Mouse (Mus musculus) neural tube, embryonic 13.5 days (tissue): ENCODE results near the gene Phkg1. TPM values are rescaled to one million over a fixed set of nuclear protein-coding genes. Genes with fewer than 3 reads are reported as not detected.

ENCODE experiments used
- ATAC-seq: fragments of 200-750 bp; cut with Nextera tagmentation; 2 replicates; pipeline ENCODE4 v1.8.0; 2017; ENCODE audit warnings: low read depth, mild to moderate bottlenecking, moderate TSS enrichment, moderate library complexity
- H3K27ac ChIP-seq: fragments of 300-500 bp; sonication (generic); replicated peaks from 2 replicates; pipeline ENCODE4 v1.5.1; 2015; ENCODE audit warnings: moderate library complexity, mild to moderate bottlenecking, inconsistent platforms
- H3K27me3 ChIP-seq: fragments of 300-500 bp; sonication (generic); 2 replicates; pipeline ENCODE4 v1.6.1; 2015; ENCODE audit warnings: mild to moderate bottlenecking, inconsistent platforms
- H3K36me3 ChIP-seq: fragments of 300-500 bp; sonication (generic); 2 replicates; pipeline ENCODE4 v1.6.1; 2015; ENCODE audit warnings: mild to moderate bottlenecking, inconsistent platforms
- H3K4me1 ChIP-seq: fragments of 300-500 bp; sonication (generic); replicated peaks from 2 replicates; pipeline ENCODE4 v1.6.1; 2015; ENCODE audit warnings: inconsistent platforms
- H3K4me2 ChIP-seq: fragments of 300-500 bp; sonication (generic); 2 replicates; pipeline ENCODE4 v1.6.1; 2015; ENCODE audit warnings: inconsistent platforms, mild to moderate bottlenecking, moderate library complexity
- H3K4me3 ChIP-seq: fragments of 300-500 bp; sonication (generic); 2 replicates; pipeline ENCODE4 v1.5.1; 2015; ENCODE audit warnings: mild to moderate bottlenecking, inconsistent platforms
- H3K9ac ChIP-seq: fragments of 300-500 bp; sonication (generic); 2 replicates; pipeline ENCODE4 v1.6.1; 2015; ENCODE audit warnings: moderate library complexity, mild to moderate bottlenecking, inconsistent platforms
- H3K9me3 ChIP-seq: fragments of 300-500 bp; sonication (generic); 2 replicates; pipeline ENCODE4 v1.6.1; 2016; ENCODE audit warnings: inconsistent platforms
- WGBS: fragments of 180-500 bp; shearing (Covaris S2); methylation state at CpG from one replicate; pipeline ENCODE4 v1.1.7; 2015; 5-methylcytosine and 5-hydroxymethylcytosine counted together
- polyA plus RNA-seq: library from polyadenylated mRNA; unstranded; fragments of >200 nt; fragmentation: Nextera tagmentation; extraction: Ambion mirVana; gene quantifications from 2 replicates; pipeline ENCODE4 v1.2.1, GENCODE M21; 2015

Gene Phkg1
- polyA plus RNA-seq, 1 experiment from 2014 or later, result 0.32 TPM

DNA sequence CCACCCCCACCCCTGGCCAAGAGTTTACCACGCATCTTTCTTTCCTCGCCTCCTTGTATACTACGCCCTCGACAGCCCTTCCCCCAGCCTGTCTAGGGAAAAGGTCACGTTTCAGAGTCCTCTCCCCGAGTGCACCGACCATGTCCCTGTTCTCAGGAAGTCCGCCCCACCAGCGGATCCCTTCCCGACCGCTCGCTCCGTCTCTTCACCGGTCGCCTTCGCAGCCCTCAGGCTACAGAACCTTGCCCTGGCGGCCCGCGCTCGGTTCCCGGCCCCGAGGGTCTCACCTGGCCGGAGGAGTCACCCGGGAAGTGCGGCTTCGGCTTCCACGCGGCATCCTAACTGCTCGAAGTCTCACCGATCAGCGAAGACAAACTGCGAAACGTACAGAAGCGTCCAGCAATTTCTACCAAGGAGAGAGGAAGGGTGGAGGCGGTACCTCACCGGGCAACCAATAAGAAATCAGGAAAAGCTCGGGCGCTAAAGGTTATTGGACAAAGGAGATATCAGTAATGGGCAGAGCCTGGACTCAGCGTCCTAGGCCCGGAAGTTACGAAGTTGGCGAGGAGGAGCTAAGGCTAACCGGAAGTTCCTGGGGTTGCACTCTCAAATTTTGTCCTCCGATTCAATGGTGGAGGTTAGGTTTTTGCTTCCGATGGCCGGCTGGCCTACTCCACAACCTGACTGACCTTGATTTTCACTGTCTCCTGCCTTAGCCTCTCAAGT is 11.3 kb downstream of the Phkg1 start, which contains the start of gene Chchd2:
Gene Chchd2 (minus strand): TSS at position 560 of the 726 bp plus-strand sequence.
- H3K36me3 ChIP-seq, result peaks cover 25% of the 10 kb centered on the region
- under 1% methylated on average over 46 of the region's 46 CpGs for WGBS
- H3K27me3 ChIP-seq, result no peaks in the 10 kb centered on the region
- H3K4me2 ChIP-seq, result peak within 1 kb of the TSS; percentile 94
- H3K9ac ChIP-seq, result peak within 1 kb of the TSS; percentile 93
- ATAC-seq, result peak; percentile 99
- peak within 1 kb of the TSS; percentile 88 for H3K4me3 ChIP-seq
- no peaks in the 10 kb centered on the region for H3K9me3 ChIP-seq
- peaks cover 22% of the 10 kb centered on the region for H3K4me1 ChIP-seq
- H3K27ac ChIP-seq, result peak within 1 kb of the TSS; percentile 95

DNA sequence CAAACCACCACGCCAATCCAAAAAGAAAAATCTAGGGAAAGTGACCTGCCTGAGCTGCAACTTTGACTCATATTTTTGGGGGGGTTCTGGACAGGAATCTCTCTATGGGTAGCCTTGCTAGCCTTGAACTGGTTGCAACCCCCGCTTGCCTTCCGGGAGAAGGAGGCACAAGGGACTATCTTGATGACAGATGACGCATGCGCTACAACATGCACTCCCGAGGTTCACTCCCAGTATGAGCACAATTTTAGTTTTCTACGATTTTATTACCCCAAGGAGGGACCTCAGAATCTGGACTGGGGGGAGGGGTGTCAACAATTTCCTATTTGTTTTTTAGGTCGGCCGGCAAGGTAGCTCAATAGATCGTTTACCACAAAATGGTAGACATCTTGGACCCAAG is 12.1 kb downstream of the Phkg1 start:
- no peak for ATAC-seq
- Histone ChIP-seq H3K4me3 (peak overlapping the region; percentile 88), H3K27ac (peak overlapping the region; percentile 95), H3K9me3 (no peaks in the 10 kb centered on the region), H3K36me3 (peaks cover 33% of the 10 kb centered on the region), H3K4me2 (peak overlapping the region; percentile 94), H3K4me1 (peaks cover 22% of the 10 kb centered on the region), H3K27me3 (no peaks in the 10 kb centered on the region), H3K9ac (peak overlapping the region; percentile 93)
- WGBS, result 38% methylated on average over 10 of the region's 10 CpGs

DNA sequence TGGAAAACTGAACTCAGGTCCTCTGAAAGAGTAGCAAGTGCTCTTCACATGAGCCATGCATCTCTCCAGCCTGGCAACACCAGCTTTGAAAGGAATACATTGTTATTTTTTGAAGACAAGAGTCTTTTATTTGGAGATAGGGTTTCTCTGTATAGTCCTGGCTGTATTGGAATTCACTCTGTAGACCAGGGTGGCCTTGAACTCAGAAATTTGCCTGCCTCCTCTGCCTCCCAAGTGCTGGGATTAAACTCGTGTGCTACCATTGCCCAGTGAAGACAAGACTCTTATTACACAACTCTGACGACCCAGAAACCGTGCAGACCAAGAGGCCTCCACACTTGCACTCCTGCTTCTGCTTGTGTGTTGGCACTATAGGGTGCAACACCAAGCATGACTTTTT is 18.5 kb downstream of the Phkg1 start:
- H3K4me2 ChIP-seq, result no peak overlapping the region
- no peaks in the 10 kb centered on the region for H3K9me3 ChIP-seq
- H3K27ac ChIP-seq, result no peak overlapping the region
- H3K9ac ChIP-seq, result no peak overlapping the region
- H3K4me1 ChIP-seq, result peaks cover 8% of the 10 kb centered on the region
- 71% methylated on average over 3 of the region's 3 CpGs for WGBS
- no peak for ATAC-seq
- no peaks in the 10 kb centered on the region for H3K27me3 ChIP-seq
- peaks cover 48% of the 10 kb centered on the region for H3K36me3 ChIP-seq
- H3K4me3 ChIP-seq, result no peak overlapping the region

DNA sequence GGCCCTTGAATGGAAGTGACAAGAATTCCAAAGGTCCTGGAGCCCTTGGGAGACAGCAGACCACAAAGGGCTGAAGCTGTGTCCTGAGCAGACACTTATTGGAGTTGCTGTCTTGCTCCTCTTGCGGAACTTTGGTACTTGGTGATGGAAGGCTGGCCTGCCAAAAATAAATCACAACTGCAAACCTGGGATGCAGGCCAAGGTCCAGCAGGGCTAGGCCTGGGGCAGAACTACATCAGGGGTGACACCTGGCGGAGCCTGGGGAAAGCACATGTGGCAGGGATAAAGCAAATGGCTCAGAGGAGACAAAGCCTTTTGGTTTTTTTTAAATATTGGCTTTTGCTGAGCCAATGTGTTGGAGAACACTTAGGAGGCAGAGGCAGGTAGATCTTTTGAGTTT is 19.4 kb downstream of the Phkg1 start:
- H3K4me1 ChIP-seq, result peaks cover 3% of the 10 kb centered on the region

DNA sequence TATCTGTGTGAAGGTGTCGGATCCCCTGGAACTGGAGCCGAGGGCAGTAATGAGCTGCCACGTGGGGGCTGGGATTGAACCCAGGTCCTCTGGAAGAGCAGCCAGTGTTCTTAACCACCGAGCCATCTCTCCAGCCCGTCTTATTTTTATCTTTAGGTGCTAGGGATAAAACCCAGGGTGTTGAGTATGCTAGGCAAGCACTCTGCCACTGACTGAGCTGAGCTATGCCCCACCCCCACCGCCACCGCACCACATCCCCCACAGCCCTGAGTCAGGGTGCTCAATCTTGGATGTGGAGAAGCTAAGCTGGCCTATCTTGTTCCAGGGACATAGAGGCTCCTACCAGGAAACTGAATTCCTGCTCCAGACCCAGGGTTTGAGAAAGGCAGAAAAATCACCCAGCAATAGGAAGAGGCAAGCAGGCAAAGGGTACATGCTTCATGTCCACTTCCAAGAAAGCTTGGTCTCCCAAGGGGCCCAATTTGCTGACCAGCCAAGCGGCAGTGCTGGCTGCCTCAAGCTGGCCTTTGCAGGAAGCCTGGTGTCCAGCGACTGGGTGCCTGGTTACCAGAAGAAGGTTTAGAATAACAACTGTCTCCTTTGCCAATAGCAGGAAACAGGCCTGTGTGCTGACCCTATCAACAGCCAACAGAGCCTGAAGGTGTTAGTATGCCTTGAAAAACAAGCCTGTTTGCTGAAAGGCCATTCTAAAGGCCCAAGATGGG is 20.5 kb downstream of the Phkg1 start:
- H3K4me3 ChIP-seq, result no peak overlapping the region
- H3K4me2 ChIP-seq, result no peak overlapping the region
- 74% methylated on average over 9 of the region's 9 CpGs for WGBS
- no peaks in the 10 kb centered on the region for H3K27me3 ChIP-seq
- peaks cover 33% of the 10 kb centered on the region for H3K36me3 ChIP-seq
- H3K4me1 ChIP-seq, result no peaks in the 10 kb centered on the region
- no peak overlapping the region for H3K9ac ChIP-seq
- no peaks in the 10 kb centered on the region for H3K9me3 ChIP-seq
- no peak overlapping the region for H3K27ac ChIP-seq
- no peak for ATAC-seq

More for the DNA sequence above, 19.4 kb downstream of the Phkg1 start:
- Histone ChIP-seq H3K4me3 (no peak overlapping the region), H3K9me3 (no peaks in the 10 kb centered on the region), H3K36me3 (peaks cover 39% of the 10 kb centered on the region), H3K27ac (no peak overlapping the region), H3K4me2 (no peak overlapping the region), H3K27me3 (no peaks in the 10 kb centered on the region), H3K9ac (no peak overlapping the region)
- WGBS, result 53% methylated on average over 2 of the region's 2 CpGs
- ATAC-seq, result no peak

DNA sequence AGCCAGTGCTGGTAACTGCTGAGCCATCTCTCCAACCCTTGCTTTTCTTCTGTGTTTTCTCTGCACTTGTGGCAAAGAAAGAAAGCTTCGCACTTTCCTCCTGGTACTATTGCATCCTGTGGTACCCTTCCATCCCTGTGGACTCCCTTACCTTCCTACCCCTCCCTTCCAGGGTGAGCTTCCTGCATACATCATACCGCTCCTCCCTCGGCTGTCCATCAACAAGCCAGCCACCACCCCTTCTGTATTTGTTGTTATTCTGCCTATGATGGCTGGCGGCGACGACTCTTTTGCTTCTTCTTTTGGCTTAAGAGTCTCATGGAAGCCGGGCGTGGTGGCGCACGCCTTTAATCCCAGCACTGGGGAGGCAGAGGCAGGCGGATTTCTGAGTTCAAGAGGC is 23.3 kb downstream of the Phkg1 start:
- H3K27ac ChIP-seq, result no peak overlapping the region
- no peaks in the 10 kb centered on the region for H3K9me3 ChIP-seq
- no peak overlapping the region for H3K4me3 ChIP-seq
- 76% methylated on average over 11 of the region's 11 CpGs for WGBS
- no peak overlapping the region for H3K4me2 ChIP-seq
- no peaks in the 10 kb centered on the region for H3K27me3 ChIP-seq
- H3K36me3 ChIP-seq, result peaks cover 8% of the 10 kb centered on the region
- H3K4me1 ChIP-seq, result no peaks in the 10 kb centered on the region
- no peak for ATAC-seq
- H3K9ac ChIP-seq, result no peak overlapping the region

DNA sequence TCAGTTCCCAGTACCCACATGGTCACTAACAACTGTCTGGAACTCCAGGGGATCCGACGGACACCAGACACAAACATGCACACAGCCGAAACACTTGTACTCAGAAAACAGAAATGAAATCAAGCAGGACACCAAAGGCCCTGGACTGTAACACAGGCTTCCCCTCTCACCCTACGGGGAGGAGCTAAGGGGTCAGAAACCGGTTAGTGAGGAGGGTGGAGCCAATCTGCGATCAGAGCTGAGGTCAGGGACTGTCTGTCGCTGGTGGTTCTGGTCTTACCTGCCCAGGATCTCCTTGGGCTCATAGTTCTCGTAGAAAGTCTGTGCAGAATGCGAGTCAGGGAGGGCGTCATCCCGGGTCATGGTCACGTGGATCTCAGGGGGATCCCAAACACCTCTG is 24.4 kb downstream of the Phkg1 start:
- no peak for ATAC-seq
- 85% methylated on average over 12 of the region's 12 CpGs for WGBS

DNA sequence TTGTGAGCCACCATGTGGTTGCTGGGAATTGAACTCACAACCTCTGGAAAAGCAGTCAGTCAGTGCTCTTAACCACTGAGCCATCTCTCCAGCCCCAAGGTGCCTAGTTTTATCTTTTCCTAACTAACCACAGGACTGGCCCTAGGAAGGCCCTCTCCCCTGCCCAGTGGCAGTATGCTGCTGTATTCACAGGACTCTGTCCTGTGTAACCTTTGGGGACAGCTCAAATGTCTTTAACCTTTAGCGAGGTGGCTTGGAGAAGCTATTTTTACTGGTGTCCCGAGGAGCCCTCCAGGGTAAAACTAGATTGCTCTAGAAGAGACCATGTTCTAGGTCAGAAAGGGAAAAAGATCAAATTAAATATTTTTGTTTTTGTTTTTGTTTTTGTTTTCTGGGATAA is 27.1 kb downstream of the Phkg1 start:
- no peak overlapping the region for H3K4me3 ChIP-seq
- WGBS, result 79% methylated on average over 2 of the region's 2 CpGs
- H3K27me3 ChIP-seq, result no peaks in the 10 kb centered on the region
- H3K27ac ChIP-seq, result no peak overlapping the region
- no peak for ATAC-seq
- H3K4me2 ChIP-seq, result no peak overlapping the region
- no peaks in the 10 kb centered on the region for H3K9me3 ChIP-seq
- no peak overlapping the region for H3K9ac ChIP-seq
- no peaks in the 10 kb centered on the region for H3K36me3 ChIP-seq
- no peaks in the 10 kb centered on the region for H3K4me1 ChIP-seq

More for the DNA sequence above, 24.4 kb downstream of the Phkg1 start:
- no peak overlapping the region for H3K4me2 ChIP-seq
- H3K27ac ChIP-seq, result no peak overlapping the region
- H3K4me1 ChIP-seq, result no peaks in the 10 kb centered on the region
- H3K9me3 ChIP-seq, result no peaks in the 10 kb centered on the region
- no peak overlapping the region for H3K9ac ChIP-seq
- H3K4me3 ChIP-seq, result no peak overlapping the region
- H3K36me3 ChIP-seq, result no peaks in the 10 kb centered on the region
- no peaks in the 10 kb centered on the region for H3K27me3 ChIP-seq

DNA sequence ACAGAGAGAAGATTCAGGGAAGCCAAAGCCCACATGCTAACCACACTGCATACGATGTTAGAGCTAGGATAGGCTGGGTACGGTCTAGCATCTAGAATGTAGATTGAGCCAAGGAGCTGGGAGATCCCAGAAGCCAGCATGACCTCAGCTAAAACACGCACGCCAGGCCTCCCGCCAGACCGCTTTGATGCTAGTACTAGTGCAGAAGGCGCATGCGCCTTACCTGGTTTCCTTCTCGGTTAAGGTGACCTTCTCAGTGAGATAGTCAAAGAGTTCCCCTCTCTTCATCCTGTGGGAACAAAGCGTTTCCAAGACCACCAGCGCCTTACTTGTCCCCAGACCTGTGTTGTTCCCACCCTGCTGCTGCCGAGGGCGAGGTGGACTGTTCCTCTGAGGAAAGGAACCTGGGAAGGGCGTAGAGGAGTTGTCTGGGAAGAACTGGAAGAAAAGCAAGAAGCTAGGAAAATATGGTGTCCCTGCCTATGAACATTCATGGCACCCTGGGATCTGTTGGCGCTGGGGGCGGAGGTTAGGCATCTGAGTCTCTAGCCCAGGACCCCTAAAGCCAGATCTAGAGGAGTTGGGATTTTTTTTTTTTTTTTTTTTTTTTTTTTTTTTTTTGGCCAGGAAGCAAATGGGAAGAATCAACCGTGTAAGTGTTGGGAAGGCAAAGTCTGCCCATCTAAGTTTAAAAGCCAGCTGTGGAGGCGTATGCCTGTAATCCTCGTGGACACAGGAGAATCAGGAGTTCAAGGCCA is 28.9 kb downstream of the Phkg1 start:
- H3K27me3 ChIP-seq, result no peaks in the 10 kb centered on the region
- H3K27ac ChIP-seq, result no peak overlapping the region
- H3K9ac ChIP-seq, result no peak overlapping the region
- no peak overlapping the region for H3K4me3 ChIP-seq
- 0 out of 2 replicates have a peak, but pooled peaks cover 1% of the 10 kb centered on the region for H3K4me1 ChIP-seq
- no peaks in the 10 kb centered on the region for H3K9me3 ChIP-seq
- 88% methylated on average over 19 of the region's 19 CpGs for WGBS
- no peak overlapping the region for H3K4me2 ChIP-seq
- no peak for ATAC-seq
- H3K36me3 ChIP-seq, result no peaks in the 10 kb centered on the region

DNA sequence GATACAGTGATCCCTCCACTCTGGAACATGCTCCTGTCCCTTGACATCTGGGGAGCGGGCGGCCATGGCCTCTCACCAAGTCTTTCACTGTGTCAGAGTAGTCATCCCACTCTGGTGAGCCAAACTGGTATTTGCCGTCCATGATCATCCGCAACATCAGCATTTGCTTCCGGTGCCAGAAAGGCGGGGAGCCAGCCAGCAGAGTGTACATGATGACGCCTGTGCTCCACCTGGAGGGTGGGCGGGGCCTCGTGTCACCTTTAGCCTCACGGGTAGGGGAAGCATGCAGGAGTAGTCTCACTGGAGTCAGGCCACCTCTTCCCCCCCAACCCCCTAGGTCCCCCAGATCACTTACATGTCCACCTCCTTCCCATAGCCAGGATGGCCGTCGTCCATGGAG is 32.5 kb downstream of the Phkg1 start:
- ATAC-seq, result no peak
- Histone ChIP-seq H3K4me3 (no peak overlapping the region), H3K27me3 (no peaks in the 10 kb centered on the region), H3K4me1 (0 out of 2 replicates have a peak, but pooled peaks cover 3% of the 10 kb centered on the region), H3K36me3 (peaks cover 20% of the 10 kb centered on the region), H3K9ac (no peak overlapping the region), H3K27ac (no peak overlapping the region), H3K4me2 (no peak overlapping the region), H3K9me3 (no peaks in the 10 kb centered on the region)
- WGBS, result 86% methylated on average over 12 of the region's 12 CpGs

DNA sequence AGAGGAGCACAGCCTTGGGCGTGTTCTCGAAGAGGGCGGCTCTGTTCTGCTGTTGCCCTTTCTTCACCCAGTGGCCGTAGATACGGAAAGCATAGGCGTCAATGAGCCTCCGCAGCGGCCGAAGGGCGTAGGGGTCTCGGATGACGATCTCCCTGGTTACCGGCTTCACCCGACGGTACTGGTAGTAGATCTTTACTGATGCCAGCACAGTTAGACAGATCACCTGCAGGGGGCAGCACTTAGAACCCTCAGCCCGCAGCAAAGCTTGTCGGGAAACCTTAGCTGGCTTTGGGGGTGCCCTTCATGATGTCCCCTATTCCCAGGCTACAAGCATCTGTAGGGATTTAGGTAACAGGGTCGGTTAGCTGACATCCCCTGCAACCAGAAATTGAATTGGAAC is 33.9 kb downstream of the Phkg1 start:
- no peak overlapping the region for H3K9ac ChIP-seq
- H3K9me3 ChIP-seq, result no peaks in the 10 kb centered on the region
- H3K27me3 ChIP-seq, result no peaks in the 10 kb centered on the region
- H3K4me3 ChIP-seq, result no peak overlapping the region
- no peak for ATAC-seq
- peak overlapping the region; percentile 33; the same call in 1 of the 2 replicates for H3K4me2 ChIP-seq
- H3K36me3 ChIP-seq, result peaks cover 34% of the 10 kb centered on the region
- H3K4me1 ChIP-seq, result 0 out of 2 replicates have a peak, but pooled peaks cover 3% of the 10 kb centered on the region
- 12% methylated on average over 18 of the region's 18 CpGs for WGBS
- no peak overlapping the region for H3K27ac ChIP-seq

DNA sequence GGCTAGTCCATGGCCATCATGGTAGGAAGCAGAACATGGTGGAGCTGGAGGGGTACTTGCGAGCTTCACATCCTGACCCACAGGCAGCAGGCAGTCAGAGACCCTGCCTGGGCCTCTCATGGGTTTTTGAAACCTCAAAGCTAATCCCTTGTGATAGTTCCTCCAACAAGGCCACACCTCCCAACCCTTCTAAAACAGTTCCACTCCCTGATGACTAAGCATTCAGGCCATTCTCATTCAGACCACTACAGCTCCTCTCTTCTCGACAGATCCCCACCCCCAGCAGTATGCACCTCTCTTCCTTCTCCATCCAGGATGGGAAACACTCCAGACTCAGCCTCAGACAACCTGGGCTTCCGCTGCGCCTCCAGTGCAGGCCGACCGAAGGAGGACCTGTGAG is 36.0 kb downstream of the Phkg1 start:
- WGBS, result 95% methylated on average over 6 of the region's 6 CpGs
- H3K9ac ChIP-seq, result no peak overlapping the region
- H3K27ac ChIP-seq, result no peak overlapping the region
- H3K27me3 ChIP-seq, result no peaks in the 10 kb centered on the region
- ATAC-seq, result no peak
- H3K4me2 ChIP-seq, result no peak overlapping the region
- peaks cover 52% of the 10 kb centered on the region for H3K36me3 ChIP-seq
- H3K4me1 ChIP-seq, result 0 out of 2 replicates have a peak, but pooled peaks cover 3% of the 10 kb centered on the region
- H3K4me3 ChIP-seq, result no peak overlapping the region
- no peaks in the 10 kb centered on the region for H3K9me3 ChIP-seq
